Mouse (Mus musculus) liver, embryonic 12.5 days (tissue): Measurements from ENCODE around the gene Flywch2. TPM values are rescaled to one million over a fixed set of nuclear protein-coding genes. Genes with fewer than 3 reads are reported as not detected.
A peak's percentile ranks its signal among the peaks of the same experiment; 100 is the strongest.

Experiments used
- ATAC-seq: fragments of 200-750 bp; cut with Nextera tagmentation; 2 replicates; pipeline ENCODE4 v1.8.0; 2017; ENCODE audit warnings: moderate number of reproducible peaks, mild to moderate bottlenecking, moderate library complexity
- H3K27ac ChIP-seq: fragments of 300-500 bp; sonication (generic); 2 replicates; pipeline ENCODE4 v1.5.1; 2016; ENCODE audit warnings: mild to moderate bottlenecking
- H3K27me3 ChIP-seq: fragments of 300-500 bp; sonication (generic); replicated peaks from 2 replicates; pipeline ENCODE4 v1.6.1; 2016; ENCODE audit warnings: mild to moderate bottlenecking, moderate library complexity
- H3K36me3 ChIP-seq: fragments of 300-500 bp; sonication (generic); 2 replicates; pipeline ENCODE4 v1.6.1; 2016; ENCODE audit warnings: mild to moderate bottlenecking, moderate library complexity
- H3K4me1 ChIP-seq: fragments of 300-500 bp; sonication (generic); 2 replicates; pipeline ENCODE4 v1.6.1; 2016
- H3K4me2 ChIP-seq: fragments of 300-500 bp; sonication (generic); 2 replicates; pipeline ENCODE4 v1.6.1; 2016; ENCODE audit warnings: mild to moderate bottlenecking, moderate library complexity
- H3K4me3 ChIP-seq: fragments of 300-500 bp; sonication (generic); 2 replicates; pipeline ENCODE4 v1.5.1; 2016; ENCODE audit warnings: mild to moderate bottlenecking, moderate library complexity
- H3K9ac ChIP-seq: fragments of 300-500 bp; sonication (generic); 2 replicates; pipeline ENCODE4 v1.6.1; 2016; ENCODE audit warnings: mild to moderate bottlenecking, moderate library complexity
- H3K9me3 ChIP-seq: fragments of 300-500 bp; sonication (generic); replicated peaks from 2 replicates; pipeline ENCODE4 v1.6.1; 2016; ENCODE audit warnings: mild to moderate bottlenecking, moderate library complexity
- WGBS: fragments of 180-500 bp; shearing (Covaris S2); methylation state at CpG from one replicate; pipeline ENCODE4 v1.1.7; 2016; ENCODE audit not compliant: insufficient replicate concordance; 5-methylcytosine and 5-hydroxymethylcytosine counted together
- polyA plus RNA-seq: library from polyadenylated mRNA; unstranded; fragments of >200 nt; fragmentation: Nextera tagmentation; extraction: Ambion mirVana; gene quantifications from 2 replicates; pipeline ENCODE4 v1.2.1, GENCODE M21; 2016

The Flywch2 gene
- polyA plus RNA-seq, 1 experiment from 2014 or later = 2.9 TPM

- H3K9me3 ChIP-seq = no peaks in the 10 kb centered on the region
- peaks cover 39% of the 10 kb centered on the region for H3K4me1 ChIP-seq
- peak within 1 kb of the TSS; percentile 54 for H3K4me2 ChIP-seq
- peaks cover 83% of the 10 kb centered on the region for H3K27me3 ChIP-seq
- H3K27ac ChIP-seq = no peak within 1 kb of the TSS
- ATAC-seq = no peak
- H3K36me3 ChIP-seq = no peaks in the 10 kb centered on the region
- H3K9ac ChIP-seq = no peak within 1 kb of the TSS
- peak within 1 kb of the TSS; percentile 28 for H3K4me3 ChIP-seq
- WGBS = 3% methylated on average over 45 of the region's 45 CpGs
These were observed 40.3 kb downstream of the Flywch2 start, which contains the start of gene Kremen2 for GRCm38 (mm10) chr17:23745301-23746251. Gene Kremen2 (minus strand): TSS chr17:23745833.

GRCm38 (mm10) chr17:23744651-23745050 lies 41.2 kb downstream of the Flywch2 start:
- Histone ChIP-seq H3K27ac (no peak overlapping the region), H3K9ac (no peak overlapping the region), H3K36me3 (no peaks in the 10 kb centered on the region), H3K9me3 (no peaks in the 10 kb centered on the region), H3K4me2 (no peak overlapping the region), H3K4me3 (no peak overlapping the region), H3K27me3 (peaks cover 92% of the 10 kb centered on the region), H3K4me1 (peaks cover 46% of the 10 kb centered on the region)
- WGBS = 5% methylated on average over 14 of the region's 14 CpGs
- no peak for ATAC-seq

- no peak for ATAC-seq
- no peak overlapping the region for H3K27ac ChIP-seq
- H3K9me3 ChIP-seq = no peaks in the 10 kb centered on the region
- peaks cover 98% of the 10 kb centered on the region for H3K27me3 ChIP-seq
- no peaks in the 10 kb centered on the region for H3K36me3 ChIP-seq
- 17% methylated on average over 8 of the region's 8 CpGs for WGBS
- H3K4me1 ChIP-seq = peaks cover 46% of the 10 kb centered on the region
- no peak overlapping the region for H3K9ac ChIP-seq
- no peak overlapping the region for H3K4me3 ChIP-seq
- H3K4me2 ChIP-seq = no peak overlapping the region
These were observed 41.8 kb downstream of the Flywch2 start for GRCm38 (mm10) chr17:23744076-23744475.

- no peak for ATAC-seq
- no peak overlapping the region for H3K27ac ChIP-seq
- WGBS = 53% methylated on average over 12 of the region's 12 CpGs
- no peaks in the 10 kb centered on the region; the same call in 1 of the 2 replicates for H3K36me3 ChIP-seq
- H3K9me3 ChIP-seq = no peaks in the 10 kb centered on the region
- H3K9ac ChIP-seq = no peak overlapping the region
- H3K4me3 ChIP-seq = no peak overlapping the region
- peaks cover 52% of the 10 kb centered on the region for H3K4me1 ChIP-seq
- H3K4me2 ChIP-seq = no peak overlapping the region; the same call in 1 of the 2 replicates
- H3K27me3 ChIP-seq = peaks cover 100% of the 10 kb centered on the region
These were observed 42.9 kb downstream of the Flywch2 start for GRCm38 (mm10) chr17:23742941-23743340.

- H3K4me3 ChIP-seq = peak overlapping the region; percentile 28
- H3K27ac ChIP-seq = no peak overlapping the region
- H3K36me3 ChIP-seq = peaks cover 5% of the 10 kb centered on the region; the same call in 1 of the 2 replicates
- H3K27me3 ChIP-seq = peaks cover 100% of the 10 kb centered on the region
- H3K9me3 ChIP-seq = no peaks in the 10 kb centered on the region
- WGBS = 8% methylated on average over 44 of the region's 44 CpGs
- no peak overlapping the region for H3K9ac ChIP-seq
- ATAC-seq = no peak
- peak overlapping the region; percentile 34 for H3K4me2 ChIP-seq
- peaks cover 52% of the 10 kb centered on the region for H3K4me1 ChIP-seq
These were observed 43.6 kb downstream of the Flywch2 start for GRCm38 (mm10) chr17:23742210-23742793.

- 45% methylated on average over 38 of the region's 38 CpGs for WGBS
- Histone ChIP-seq H3K4me1 (peaks cover 52% of the 10 kb centered on the region), H3K27me3 (peaks cover 99% of the 10 kb centered on the region), H3K27ac (no peak overlapping the region), H3K4me3 (no peak overlapping the region), H3K9me3 (no peaks in the 10 kb centered on the region), H3K36me3 (peaks cover 11% of the 10 kb centered on the region; the same call in 1 of the 2 replicates), H3K9ac (no peak overlapping the region), H3K4me2 (peak overlapping the region; percentile 98)
- no peak for ATAC-seq
These were observed 44.3 kb downstream of the Flywch2 start for GRCm38 (mm10) chr17:23741359-23742209.

- ATAC-seq = peak; percentile 81
- H3K9ac ChIP-seq = peak within 1 kb of the TSS; percentile 71
- H3K4me1 ChIP-seq = peaks cover 43% of the 10 kb centered on the region
- WGBS = 2% methylated on average over 13 of the region's 13 CpGs
- peak within 1 kb of the TSS; percentile 64 for H3K27ac ChIP-seq
- H3K4me3 ChIP-seq = peak within 1 kb of the TSS; percentile 66
- H3K9me3 ChIP-seq = no peaks in the 10 kb centered on the region
- peaks cover 90% of the 10 kb centered on the region for H3K27me3 ChIP-seq
- peaks cover 20% of the 10 kb centered on the region for H3K36me3 ChIP-seq
- peak within 1 kb of the TSS; percentile 98 for H3K4me2 ChIP-seq
These were observed 45.3 kb downstream of the Flywch2 start, which contains the start of gene Paqr4 for GRCm38 (mm10) chr17:23740598-23741021. Gene Paqr4 (minus strand): TSS chr17:23740867.

- Histone ChIP-seq H3K9ac (peak overlapping the region; percentile 71), H3K4me2 (peak overlapping the region; percentile 98), H3K4me1 (peaks cover 40% of the 10 kb centered on the region), H3K27me3 (peaks cover 86% of the 10 kb centered on the region), H3K36me3 (peaks cover 25% of the 10 kb centered on the region), H3K27ac (peak overlapping the region; percentile 64; the same call in 1 of the 2 replicates), H3K9me3 (no peaks in the 10 kb centered on the region), H3K4me3 (peak overlapping the region; percentile 66)
- peak; percentile 82 for ATAC-seq
- 0% methylated on average over 46 of the region's 46 CpGs for WGBS
These were observed 45.7 kb downstream of the Flywch2 start for GRCm38 (mm10) chr17:23740136-23740584.

GRCm38 (mm10) chr17:23739202-23740135 lies 46.4 kb downstream of the Flywch2 start:
- Histone ChIP-seq H3K9ac (peak overlapping the region; percentile 71), H3K27me3 (peaks cover 79% of the 10 kb centered on the region), H3K36me3 (peaks cover 32% of the 10 kb centered on the region), H3K4me2 (peak overlapping the region; percentile 98), H3K27ac (peak overlapping the region; percentile 63; the same call in 1 of the 2 replicates), H3K9me3 (no peaks in the 10 kb centered on the region), H3K4me3 (peak overlapping the region; percentile 66), H3K4me1 (peaks cover 39% of the 10 kb centered on the region)
- 2% methylated on average over 48 of the region's 48 CpGs for WGBS
- ATAC-seq = peak; percentile 9

GRCm38 (mm10) chr17:23738836-23739201 lies 47.1 kb downstream of the Flywch2 start:
- H3K9ac ChIP-seq = peak overlapping the region; percentile 71; the same call in 1 of the 2 replicates
- no peak overlapping the region for H3K27ac ChIP-seq
- H3K4me3 ChIP-seq = peak overlapping the region; percentile 66; the same call in 1 of the 2 replicates
- H3K9me3 ChIP-seq = no peaks in the 10 kb centered on the region
- peaks cover 39% of the 10 kb centered on the region for H3K4me1 ChIP-seq
- no peak for ATAC-seq
- H3K27me3 ChIP-seq = peaks cover 72% of the 10 kb centered on the region
- peaks cover 38% of the 10 kb centered on the region for H3K36me3 ChIP-seq
- peak overlapping the region; percentile 98 for H3K4me2 ChIP-seq
- WGBS = 33% methylated on average over 2 of the region's 2 CpGs
